Mouse (Mus musculus): Measurements from ENCODE around the gene Abcc12. TPM values are rescaled to one million over a fixed set of nuclear protein-coding genes. Genes with fewer than 3 reads are reported as not detected.
A peak's percentile ranks its signal among the peaks of the same experiment; 100 is the strongest.

Gene Abcc12
- polyA plus RNA-seq, 1 experiment, result not detected

GRCm38 (mm10) chr8:86585532-86585931, 5.0 kb upstream of the Abcc12 start:
- Histone ChIP-seq H3K36me3 (replicated peaks; ENCODE audit: low read length) (no peaks in the 10 kb centered on the region), H3K27me3 (replicated peaks) (peaks cover 14% of the 10 kb centered on the region), H3K9me3 (no peaks in the 10 kb centered on the region), H3K4me3 (replicated peaks) (peak overlapping the region; percentile 91), H3K4me1 (peaks cover 18% of the 10 kb centered on the region)
- TF ChIP-seq GATA1 (IDR thresholded peaks at IDR 0.05; ENCODE audit: borderline replicate concordance, low read length), result no peak
- no peak for TF ChIP-seq FLI1 (IDR thresholded peaks at IDR 0.05; ENCODE audit: low read length)

GRCm38 (mm10) chr8:86585118-86585517, 4.6 kb upstream of the Abcc12 start:
- Histone ChIP-seq H3K4me3 (replicated peaks) (peak overlapping the region; percentile 91), H3K9me3 (no peaks in the 10 kb centered on the region)

GRCm38 (mm10) chr8:86581921-86582331, 1.4 kb upstream of the Abcc12 start:
- peaks cover 9% of the 10 kb centered on the region for H3K27me3 ChIP-seq (replicated peaks)
- H3K4me1 ChIP-seq, result peaks cover 38% of the 10 kb centered on the region
- peaks cover 7% of the 10 kb centered on the region for H3K9me3 ChIP-seq
- TF ChIP-seq GATA1 (IDR thresholded peaks at IDR 0.05; ENCODE audit: borderline replicate concordance, low read length) (no peak), FLI1 (IDR thresholded peaks at IDR 0.05; ENCODE audit: low read length) (no peak)
- no peaks in the 10 kb centered on the region for H3K36me3 ChIP-seq (replicated peaks; ENCODE audit: low read length)
- no peak overlapping the region for H3K4me3 ChIP-seq (replicated peaks)

More at GRCm38 (mm10) chr8:86585118-86585517, 4.6 kb upstream of the Abcc12 start:
- H3K27me3 ChIP-seq (replicated peaks), result peaks cover 15% of the 10 kb centered on the region
- TF ChIP-seq FLI1 (IDR thresholded peaks at IDR 0.05; ENCODE audit: low read length) (no peak), GATA1 (IDR thresholded peaks at IDR 0.05; ENCODE audit: borderline replicate concordance, low read length) (no peak)
- H3K4me1 ChIP-seq, result peaks cover 19% of the 10 kb centered on the region
- no peaks in the 10 kb centered on the region for H3K36me3 ChIP-seq (replicated peaks; ENCODE audit: low read length)

- peaks cover 30% of the 10 kb centered on the region for H3K4me1 ChIP-seq
- no peaks in the 10 kb centered on the region for H3K36me3 ChIP-seq (replicated peaks; ENCODE audit: low read length)
- peaks cover 11% of the 10 kb centered on the region for H3K27me3 ChIP-seq (replicated peaks)
- H3K9me3 ChIP-seq, result peaks cover 7% of the 10 kb centered on the region
- no peak overlapping the region for H3K4me3 ChIP-seq (replicated peaks)
- no peak for TF ChIP-seq FLI1 (IDR thresholded peaks at IDR 0.05; ENCODE audit: low read length)
- TF ChIP-seq GATA1 (IDR thresholded peaks at IDR 0.05; ENCODE audit: borderline replicate concordance, low read length), result no peak
These were observed 1.8 kb downstream of the Abcc12 start for GRCm38 (mm10) chr8:86578693-86579092.

- TF ChIP-seq FLI1 (IDR thresholded peaks at IDR 0.05; ENCODE audit: low read length), result no peak
- TF ChIP-seq GATA1 (IDR thresholded peaks at IDR 0.05; ENCODE audit: borderline replicate concordance, low read length), result no peak
- H3K9me3 ChIP-seq, result peaks cover 7% of the 10 kb centered on the region
These were observed 2.4 kb downstream of the Abcc12 start for GRCm38 (mm10) chr8:86578076-86578475.

GRCm38 (mm10) chr8:86577547-86577946, 2.9 kb downstream of the Abcc12 start:
- no peak for TF ChIP-seq GATA1 (IDR thresholded peaks at IDR 0.05; ENCODE audit: borderline replicate concordance, low read length)
- TF ChIP-seq FLI1 (IDR thresholded peaks at IDR 0.05; ENCODE audit: low read length), result no peak
- H3K9me3 ChIP-seq, result peaks cover 7% of the 10 kb centered on the region

More at GRCm38 (mm10) chr8:86578076-86578475, 2.4 kb downstream of the Abcc12 start:
- Histone ChIP-seq H3K27me3 (replicated peaks) (peaks cover 11% of the 10 kb centered on the region), H3K4me3 (replicated peaks) (peak overlapping the region; percentile 28), H3K36me3 (replicated peaks; ENCODE audit: low read length) (no peaks in the 10 kb centered on the region), H3K4me1 (peaks cover 30% of the 10 kb centered on the region)

GRCm38 (mm10) chr8:86563674-86564073, 16.8 kb downstream of the Abcc12 start:
- H3K27me3 ChIP-seq (replicated peaks), result peaks cover 4% of the 10 kb centered on the region
- peak overlapping the region; percentile 40 for H3K4me3 ChIP-seq (replicated peaks)
- no peaks in the 10 kb centered on the region for H3K4me1 ChIP-seq
- H3K36me3 ChIP-seq (replicated peaks; ENCODE audit: low read length), result no peaks in the 10 kb centered on the region
- H3K9me3 ChIP-seq, result no peaks in the 10 kb centered on the region
- no peak for TF ChIP-seq GATA1 (IDR thresholded peaks at IDR 0.05; ENCODE audit: borderline replicate concordance, low read length)

More at GRCm38 (mm10) chr8:86577547-86577946, 2.9 kb downstream of the Abcc12 start:
- Histone ChIP-seq H3K4me1 (peaks cover 30% of the 10 kb centered on the region), H3K36me3 (replicated peaks; ENCODE audit: low read length) (no peaks in the 10 kb centered on the region), H3K4me3 (replicated peaks) (no peak overlapping the region), H3K27me3 (replicated peaks) (peaks cover 11% of the 10 kb centered on the region)

- Histone ChIP-seq H3K36me3 (replicated peaks; ENCODE audit: low read length) (no peaks in the 10 kb centered on the region), H3K27me3 (replicated peaks) (peaks cover 4% of the 10 kb centered on the region), H3K9me3 (no peaks in the 10 kb centered on the region), H3K4me1 (no peaks in the 10 kb centered on the region), H3K4me3 (replicated peaks) (no peak overlapping the region)
- TF ChIP-seq FLI1 (IDR thresholded peaks at IDR 0.05; ENCODE audit: low read length) (no peak), GATA1 (IDR thresholded peaks at IDR 0.05; ENCODE audit: borderline replicate concordance, low read length) (no peak)
These were observed 18.7 kb downstream of the Abcc12 start for GRCm38 (mm10) chr8:86561737-86562136.

- H3K4me3 ChIP-seq (replicated peaks), result no peak overlapping the region
- no peaks in the 10 kb centered on the region for H3K9me3 ChIP-seq
- peaks cover 2% of the 10 kb centered on the region for H3K27me3 ChIP-seq (replicated peaks)
- no peaks in the 10 kb centered on the region for H3K36me3 ChIP-seq (replicated peaks; ENCODE audit: low read length)
- no peaks in the 10 kb centered on the region for H3K4me1 ChIP-seq
- TF ChIP-seq FLI1 (IDR thresholded peaks at IDR 0.05; ENCODE audit: low read length), result no peak
- TF ChIP-seq GATA1 (IDR thresholded peaks at IDR 0.05; ENCODE audit: borderline replicate concordance, low read length), result no peak
These were observed 19.8 kb downstream of the Abcc12 start for GRCm38 (mm10) chr8:86560688-86561065.

- H3K9me3 ChIP-seq, result no peaks in the 10 kb centered on the region
- H3K36me3 ChIP-seq (replicated peaks; ENCODE audit: low read length), result no peaks in the 10 kb centered on the region
- H3K27me3 ChIP-seq (replicated peaks), result peaks cover 2% of the 10 kb centered on the region
- H3K4me1 ChIP-seq, result no peaks in the 10 kb centered on the region
- no peak for TF ChIP-seq GATA1 (IDR thresholded peaks at IDR 0.05; ENCODE audit: borderline replicate concordance, low read length)
- no peak for TF ChIP-seq FLI1 (IDR thresholded peaks at IDR 0.05; ENCODE audit: low read length)
- H3K4me3 ChIP-seq (replicated peaks), result no peak overlapping the region
These were observed 20.4 kb downstream of the Abcc12 start for GRCm38 (mm10) chr8:86559947-86560687.

Measured in megakaryocyte, embryonic 14.5 days (primary cell).